Mouse (Mus musculus) forebrain, embryonic 12.5 days (tissue): ENCODE measurements around the gene Gnb1. TPM values are rescaled to one million over a fixed set of nuclear protein-coding genes. Genes with fewer than 3 reads are reported as not detected.

Experiments used
- ATAC-seq: fragments of 200-750 bp; cut with Nextera tagmentation; 2 replicates; pipeline ENCODE4 v1.8.0; 2017; ENCODE audit warnings: moderate TSS enrichment; ENCODE audit not compliant: low FRiP score
- H3K27ac ChIP-seq: fragments of 300-500 bp; sonication (generic); 2 replicates; pipeline ENCODE4 v1.5.1; 2016; ENCODE audit warnings: mild to moderate bottlenecking
- H3K27me3 ChIP-seq: fragments of 300-500 bp; sonication (generic); 2 replicates; pipeline ENCODE4 v1.6.1; 2016; ENCODE audit warnings: mild to moderate bottlenecking
- H3K36me3 ChIP-seq: fragments of 300-500 bp; sonication (generic); replicated peaks from 2 replicates; pipeline ENCODE4 v1.6.1; 2016; ENCODE audit warnings: mild to moderate bottlenecking
- H3K4me1 ChIP-seq: fragments of 300-500 bp; sonication (generic); 2 replicates; pipeline ENCODE4 v1.6.1; 2016
- H3K4me2 ChIP-seq: fragments of 300-500 bp; sonication (generic); 2 replicates; pipeline ENCODE4 v1.6.1; 2016; ENCODE audit warnings: mild to moderate bottlenecking, moderate library complexity
- H3K4me3 ChIP-seq: fragments of 300-500 bp; sonication (generic); replicated peaks from 2 replicates; pipeline ENCODE4 v1.5.1; 2016; ENCODE audit warnings: mild to moderate bottlenecking
- H3K9ac ChIP-seq: fragments of 300-500 bp; sonication (generic); 2 replicates; pipeline ENCODE4 v1.6.1; 2016; ENCODE audit warnings: mild to moderate bottlenecking
- H3K9me3 ChIP-seq: fragments of 300-500 bp; sonication (generic); 2 replicates; pipeline ENCODE4 v1.6.1; 2016
- WGBS: fragments of 180-500 bp; shearing (Covaris S2); methylation state at CpG from one replicate; pipeline ENCODE4 v1.1.7; 2016; 5-methylcytosine and 5-hydroxymethylcytosine counted together
- polyA plus RNA-seq: library from polyadenylated mRNA; unstranded; fragments of >200 nt; fragmentation: Nextera tagmentation; extraction: Ambion mirVana; gene quantifications from 2 replicates; pipeline ENCODE4 v1.2.1, GENCODE M21; 2016

Gene Gnb1
- 667 and 781 TPM in 2 replicates for polyA plus RNA-seq

DNA sequence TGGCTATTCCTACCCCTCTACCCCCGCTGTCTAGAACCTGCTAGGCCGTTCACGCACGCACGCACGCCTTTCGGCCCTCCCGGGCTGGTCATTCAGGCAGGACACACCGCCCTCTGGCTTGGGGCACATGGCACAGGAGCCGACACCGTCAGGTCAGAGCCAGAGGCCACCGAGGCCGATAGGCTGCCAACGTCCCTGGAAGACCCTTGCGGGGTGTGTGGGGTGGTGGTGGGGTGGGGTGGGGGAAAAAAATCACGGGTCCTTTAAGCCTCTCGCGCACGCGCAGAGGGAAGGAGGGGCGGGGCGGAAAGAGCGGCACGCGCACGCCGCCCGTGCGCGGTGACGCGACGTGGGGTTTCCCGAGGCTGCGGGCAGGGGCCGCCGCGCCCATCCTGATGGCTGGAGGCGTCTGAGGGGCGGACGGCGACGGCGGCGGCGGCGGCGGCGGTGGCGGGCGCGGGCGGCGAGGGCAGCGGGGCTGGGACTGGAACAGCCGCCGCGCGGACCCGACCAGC lies at the start of gene Gnb1:
TSS of gene Gnb1 (plus strand) at position 372 of the 515 bp plus-strand sequence.
- Histone ChIP-seq H3K9me3 (no peaks in the 10 kb centered on the region), H3K4me2 (peak within 1 kb of the TSS; percentile 77), H3K27me3 (no peaks in the 10 kb centered on the region), H3K36me3 (no peaks in the 10 kb centered on the region), H3K4me3 (peak within 1 kb of the TSS; percentile 69), H3K27ac (peak within 1 kb of the TSS; percentile 92), H3K9ac (peak within 1 kb of the TSS; percentile 98), H3K4me1 (peaks cover 52% of the 10 kb centered on the region)
- peak; percentile 89 for ATAC-seq
- WGBS: under 1% methylated on average over 35 of the region's 60 CpGs

DNA sequence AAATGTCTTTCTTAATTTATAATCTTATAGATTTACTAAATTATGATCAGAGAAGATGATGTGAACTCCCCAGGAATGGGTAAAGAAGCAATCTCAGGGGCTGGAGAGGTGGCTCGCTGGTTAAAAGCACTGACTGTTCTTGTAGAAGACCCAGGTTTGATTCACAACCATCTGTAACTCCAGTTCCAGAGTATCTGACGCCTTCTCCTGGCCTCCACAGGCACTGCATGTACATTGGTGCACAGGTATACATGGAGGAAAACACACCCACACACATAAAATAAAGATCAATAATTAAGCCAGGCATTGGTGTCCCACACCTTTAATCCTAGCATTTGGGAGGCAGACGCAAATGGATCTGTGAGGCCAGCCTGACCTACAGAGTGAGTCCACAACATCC lies 48.4 kb upstream of the Gnb1 start:
- H3K36me3 ChIP-seq: no peaks in the 10 kb centered on the region
- H3K9ac ChIP-seq: no peak overlapping the region
- no peak overlapping the region for H3K4me3 ChIP-seq
- whole genome bisulfite sequencing: 75% methylated on average over 3 of the region's 3 CpGs
- H3K27ac ChIP-seq: no peak overlapping the region
- ATAC-seq: no peak
- no peaks in the 10 kb centered on the region for H3K9me3 ChIP-seq
- no peak overlapping the region for H3K4me2 ChIP-seq
- no peaks in the 10 kb centered on the region for H3K27me3 ChIP-seq
- no peaks in the 10 kb centered on the region for H3K4me1 ChIP-seq

DNA sequence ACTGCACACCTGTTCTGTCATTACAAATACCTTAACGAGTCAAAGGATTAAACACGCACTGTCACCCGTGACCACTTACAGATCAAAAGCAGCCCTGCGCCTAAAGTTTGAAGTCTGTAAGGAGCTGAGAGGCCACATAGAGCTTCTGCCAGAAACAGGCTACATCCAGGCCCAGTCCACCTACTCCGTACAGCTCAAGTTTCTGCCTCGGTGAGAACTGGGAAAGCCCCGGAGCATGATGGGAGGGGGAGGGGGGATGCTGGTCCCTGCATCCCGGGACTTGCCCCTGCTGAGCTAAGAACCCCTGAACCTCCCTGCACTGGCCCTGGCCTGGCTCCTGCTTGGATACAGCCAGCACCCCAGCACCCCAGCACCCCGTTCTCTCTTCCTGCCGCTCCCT lies 39.6 kb upstream of the Gnb1 start:
- no peak overlapping the region for H3K9ac ChIP-seq
- H3K27me3 ChIP-seq: no peaks in the 10 kb centered on the region
- H3K4me2 ChIP-seq: no peak overlapping the region
- no peak overlapping the region for H3K27ac ChIP-seq
- WGBS: 30% methylated on average over 10 of the region's 10 CpGs
- no peak for ATAC-seq
- H3K4me3 ChIP-seq: no peak overlapping the region
- H3K4me1 ChIP-seq: peaks cover 2% of the 10 kb centered on the region; the same call in 1 of the 2 replicates
- no peaks in the 10 kb centered on the region for H3K9me3 ChIP-seq
- no peaks in the 10 kb centered on the region for H3K36me3 ChIP-seq

DNA sequence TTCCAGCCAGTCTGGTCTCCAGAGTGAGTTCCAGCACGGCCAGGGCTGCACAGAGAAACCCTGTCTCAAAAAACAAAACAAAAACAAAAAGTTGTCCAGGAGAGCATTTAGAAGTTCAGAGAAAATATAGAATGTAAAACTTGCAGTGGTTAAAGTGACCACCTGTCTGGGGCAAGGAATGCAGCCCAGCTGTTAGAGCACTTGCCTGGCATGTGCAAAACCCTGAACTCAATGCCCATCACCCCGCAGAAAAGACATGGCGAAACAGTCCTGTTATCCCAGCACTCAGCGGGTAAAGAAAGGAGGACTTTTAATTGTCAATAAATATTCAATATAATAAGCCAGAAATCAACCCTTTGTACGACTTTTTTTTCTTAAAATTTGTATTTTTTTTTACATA lies 32.6 kb upstream of the Gnb1 start:
- Histone ChIP-seq H3K27me3 (0 out of 2 replicates have a peak, but pooled peaks cover 3% of the 10 kb centered on the region), H3K36me3 (no peaks in the 10 kb centered on the region), H3K4me3 (no peak overlapping the region), H3K27ac (no peak overlapping the region), H3K4me2 (no peak overlapping the region), H3K4me1 (no peaks in the 10 kb centered on the region), H3K9ac (no peak overlapping the region), H3K9me3 (no peaks in the 10 kb centered on the region)
- 81% methylated on average over 5 of the region's 5 CpGs for WGBS
- no peak for ATAC-seq

DNA sequence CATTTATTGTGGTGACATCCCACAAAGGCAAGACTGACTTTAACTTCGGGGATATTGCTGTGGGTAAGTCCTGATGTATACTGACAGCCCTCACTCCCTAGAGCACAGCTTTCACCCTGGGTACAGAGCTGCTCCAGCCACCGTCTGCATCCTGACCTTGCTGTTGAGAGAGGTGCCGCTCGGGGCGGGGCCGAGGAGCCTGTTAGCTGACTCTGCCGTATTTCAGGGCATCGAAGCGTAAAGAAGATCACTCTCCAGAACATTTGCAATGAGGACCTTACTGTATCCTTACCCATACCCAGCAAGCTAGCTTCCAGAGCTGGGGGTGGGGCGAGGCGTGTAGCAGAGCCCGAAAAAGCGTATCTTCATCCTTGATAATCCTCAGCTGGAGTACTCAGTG lies 28.1 kb upstream of the Gnb1 start:
- Histone ChIP-seq H3K4me3 (no peak overlapping the region), H3K9ac (no peak overlapping the region), H3K9me3 (no peaks in the 10 kb centered on the region), H3K36me3 (no peaks in the 10 kb centered on the region), H3K27me3 (0 out of 2 replicates have a peak, but pooled peaks cover 3% of the 10 kb centered on the region), H3K4me2 (no peak overlapping the region), H3K4me1 (no peaks in the 10 kb centered on the region), H3K27ac (no peak overlapping the region)
- 84% methylated on average over 13 of the region's 13 CpGs for WGBS
- ATAC-seq: no peak

DNA sequence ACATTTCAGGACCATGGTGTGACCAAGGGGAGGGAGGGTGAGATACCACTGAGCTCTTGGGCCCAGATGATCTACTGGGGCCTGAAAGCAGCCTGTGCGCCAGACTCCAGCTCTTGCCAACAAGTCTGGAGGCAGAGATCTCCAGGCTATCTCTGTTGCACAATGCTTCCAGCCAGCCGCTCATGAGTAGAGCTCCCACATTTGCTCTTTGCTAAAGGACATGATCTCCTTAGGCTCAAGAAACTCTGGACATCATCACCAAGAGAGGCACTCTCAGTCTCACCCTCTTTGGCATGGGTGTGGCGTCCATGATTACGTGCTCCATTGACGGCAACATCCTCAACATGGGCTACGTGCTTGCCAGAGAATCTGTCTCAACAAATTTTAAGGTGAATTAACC lies 27.6 kb upstream of the Gnb1 start:
- H3K9me3 ChIP-seq: no peaks in the 10 kb centered on the region

DNA sequence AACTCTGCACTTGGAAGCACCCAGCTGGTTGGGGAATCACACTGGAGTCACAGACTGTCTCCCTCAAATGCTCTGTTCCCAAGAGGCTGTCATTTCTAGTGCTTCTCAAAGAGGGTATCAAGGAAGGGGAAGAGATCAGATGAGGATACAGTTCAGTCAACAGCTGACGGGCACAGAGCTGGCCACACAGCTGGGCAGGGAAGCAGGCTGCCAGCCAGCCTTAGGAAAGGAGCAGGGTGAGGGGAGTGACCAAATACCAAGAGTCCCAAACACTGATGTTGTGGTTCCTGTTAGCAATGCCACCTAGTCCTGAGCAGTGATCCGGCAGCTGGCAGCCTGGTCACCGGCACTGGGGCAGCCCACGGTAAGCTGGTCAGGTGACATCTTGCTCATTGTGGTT lies 27.1 kb upstream of the Gnb1 start:
- WGBS: 93% methylated on average over 4 of the region's 4 CpGs
- H3K4me2 ChIP-seq: no peak overlapping the region
- no peaks in the 10 kb centered on the region for H3K36me3 ChIP-seq
- no peaks in the 10 kb centered on the region for H3K9me3 ChIP-seq
- H3K27me3 ChIP-seq: peaks cover 8% of the 10 kb centered on the region; the same call in 1 of the 2 replicates
- no peak overlapping the region for H3K9ac ChIP-seq
- peaks cover 3% of the 10 kb centered on the region for H3K4me1 ChIP-seq
- H3K27ac ChIP-seq: no peak overlapping the region
- no peak overlapping the region for H3K4me3 ChIP-seq
- ATAC-seq: no peak

More for the DNA sequence above, 27.6 kb upstream of the Gnb1 start:
- Histone ChIP-seq H3K27me3 (peaks cover 3% of the 10 kb centered on the region; the same call in 1 of the 2 replicates), H3K27ac (no peak overlapping the region), H3K4me3 (no peak overlapping the region), H3K36me3 (no peaks in the 10 kb centered on the region), H3K4me2 (no peak overlapping the region), H3K9ac (no peak overlapping the region), H3K4me1 (no peaks in the 10 kb centered on the region)
- no peak for ATAC-seq
- 86% methylated on average over 6 of the region's 6 CpGs for WGBS

DNA sequence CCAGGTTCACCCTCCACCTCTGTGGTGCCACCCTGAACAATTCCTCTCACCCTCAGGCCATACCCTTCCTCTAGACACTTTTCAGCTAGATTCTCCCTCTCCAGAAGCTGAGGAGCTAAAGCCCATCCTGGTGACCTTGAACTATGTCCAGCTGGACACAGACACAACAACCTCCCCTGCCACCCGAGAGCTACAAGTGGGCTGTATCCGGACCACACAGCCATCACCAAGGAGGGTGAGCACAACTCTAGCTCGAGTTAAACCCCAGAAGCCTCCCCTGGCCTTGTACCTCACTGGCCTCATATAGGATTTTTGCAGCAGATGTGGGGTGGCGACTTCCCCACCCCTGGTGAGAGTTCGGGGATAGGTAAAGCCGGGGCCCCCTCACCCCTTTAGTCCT lies 25.6 kb upstream of the Gnb1 start:
- H3K9ac ChIP-seq: no peak overlapping the region
- WGBS: 82% methylated on average over 6 of the region's 6 CpGs
- no peak overlapping the region for H3K27ac ChIP-seq
- H3K9me3 ChIP-seq: no peaks in the 10 kb centered on the region
- H3K36me3 ChIP-seq: no peaks in the 10 kb centered on the region
- H3K4me2 ChIP-seq: no peak overlapping the region
- H3K27me3 ChIP-seq: peaks cover 14% of the 10 kb centered on the region; the same call in 1 of the 2 replicates
- H3K4me1 ChIP-seq: peaks cover 7% of the 10 kb centered on the region
- no peak for ATAC-seq
- no peak overlapping the region for H3K4me3 ChIP-seq

DNA sequence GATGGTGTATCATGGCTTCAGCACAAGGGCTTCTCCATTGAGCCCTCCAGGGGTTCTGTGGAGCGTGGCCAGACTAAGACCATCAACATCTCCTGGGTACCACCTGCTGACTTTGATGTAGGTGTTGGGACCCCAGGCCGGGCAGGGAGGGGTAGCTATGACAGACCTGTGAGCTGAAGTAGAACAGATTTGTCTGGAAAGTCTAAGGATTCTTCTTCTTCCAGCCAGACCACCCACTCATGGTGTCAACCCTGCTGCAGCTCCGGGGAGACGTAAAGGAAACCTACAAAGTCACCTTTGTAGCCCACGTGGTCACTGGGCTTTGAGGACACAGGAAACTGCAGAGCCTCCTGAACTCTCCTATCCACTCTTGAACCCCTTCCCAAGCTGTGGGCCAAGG lies 25.1 kb upstream of the Gnb1 start:
- no peaks in the 10 kb centered on the region for H3K36me3 ChIP-seq
- ATAC-seq: no peak
- no peak overlapping the region for H3K4me2 ChIP-seq
- H3K27me3 ChIP-seq: peaks cover 13% of the 10 kb centered on the region; the same call in 1 of the 2 replicates
- 88% methylated on average over 5 of the region's 5 CpGs for WGBS
- no peak overlapping the region for H3K4me3 ChIP-seq
- no peak overlapping the region for H3K9ac ChIP-seq
- H3K27ac ChIP-seq: no peak overlapping the region
- H3K4me1 ChIP-seq: peaks cover 7% of the 10 kb centered on the region
- no peaks in the 10 kb centered on the region for H3K9me3 ChIP-seq

DNA sequence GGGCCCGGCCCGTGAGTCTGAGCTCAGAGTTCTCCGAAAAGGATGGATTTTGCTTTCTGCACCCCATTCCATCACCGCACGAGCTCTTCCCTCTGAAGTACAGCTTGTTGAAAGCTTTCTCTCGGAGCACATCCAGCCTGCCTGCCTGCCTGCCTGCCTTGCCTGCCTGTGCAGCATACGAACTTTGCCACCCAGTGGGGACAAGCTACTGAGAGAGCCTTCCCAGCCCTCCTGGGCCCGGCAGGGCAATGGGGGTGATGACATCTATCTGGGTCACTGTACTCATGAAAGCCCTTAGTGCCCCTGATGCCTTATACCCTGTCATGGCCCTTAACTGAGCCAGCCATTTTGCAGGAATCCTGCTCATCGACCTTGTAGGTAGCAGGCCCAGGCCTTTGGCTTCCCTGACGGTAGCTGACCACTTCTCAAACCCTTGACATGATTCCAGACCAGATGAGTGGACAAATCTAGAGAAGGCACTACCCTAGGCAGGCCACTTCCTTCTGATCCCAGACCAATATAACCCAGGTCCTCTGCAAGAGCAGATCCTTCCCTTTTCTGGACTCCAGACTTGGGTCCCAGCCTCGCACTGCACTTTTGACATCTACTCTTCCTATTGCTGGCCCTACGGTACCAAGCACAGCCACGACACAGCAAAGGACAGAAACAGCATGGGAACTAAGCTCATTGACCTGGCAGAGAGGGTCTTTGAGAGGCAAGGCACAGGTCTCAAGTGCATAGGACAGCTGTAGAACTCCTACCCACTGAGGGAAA lies 23.7 kb upstream of the Gnb1 start:
- 79% methylated on average over 13 of the region's 13 CpGs for WGBS
- no peak overlapping the region for H3K27ac ChIP-seq
- peaks cover 16% of the 10 kb centered on the region; the same call in 1 of the 2 replicates for H3K27me3 ChIP-seq
- H3K36me3 ChIP-seq: no peaks in the 10 kb centered on the region
- no peak overlapping the region for H3K9ac ChIP-seq
- no peak overlapping the region for H3K4me2 ChIP-seq
- no peaks in the 10 kb centered on the region for H3K9me3 ChIP-seq
- ATAC-seq: no peak
- H3K4me3 ChIP-seq: no peak overlapping the region
- peaks cover 7% of the 10 kb centered on the region for H3K4me1 ChIP-seq

DNA sequence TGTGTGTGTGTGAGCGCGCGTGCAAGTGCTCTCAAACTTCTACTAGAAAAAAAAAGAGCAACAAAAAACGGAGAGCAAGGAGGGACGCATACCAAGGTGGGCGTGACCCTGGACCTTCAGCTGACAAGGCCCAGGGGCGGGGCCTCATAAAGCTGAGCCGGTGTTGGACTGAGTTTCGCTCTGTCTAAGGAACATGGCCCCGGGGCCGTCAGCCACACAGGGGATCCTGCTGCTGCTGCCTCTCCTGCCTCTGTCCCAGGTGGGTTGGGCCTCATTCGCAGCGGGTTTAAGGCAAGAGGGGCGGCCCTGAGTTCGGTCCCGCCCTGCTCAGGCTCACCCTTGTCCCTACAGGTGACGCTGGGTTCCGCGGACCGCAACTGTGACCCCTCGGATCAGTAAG lies 22.2 kb upstream of the Gnb1 start, which contains the start of gene Tmem52:
TSS of gene Tmem52 (plus strand) at position 163 of the 400 bp plus-strand sequence.
- Histone ChIP-seq H3K27ac (no peak within 1 kb of the TSS), H3K4me1 (peaks cover 7% of the 10 kb centered on the region), H3K27me3 (peaks cover 16% of the 10 kb centered on the region; the same call in 1 of the 2 replicates), H3K36me3 (no peaks in the 10 kb centered on the region), H3K4me3 (peak within 1 kb of the TSS; percentile 14; the same call in 1 of the 2 replicates), H3K4me2 (peak within 1 kb of the TSS; percentile 45), H3K9me3 (no peaks in the 10 kb centered on the region), H3K9ac (no peak within 1 kb of the TSS; the same call in 1 of the 2 replicates)
- 8% methylated on average over 20 of the region's 21 CpGs for WGBS
- no peak for ATAC-seq

DNA sequence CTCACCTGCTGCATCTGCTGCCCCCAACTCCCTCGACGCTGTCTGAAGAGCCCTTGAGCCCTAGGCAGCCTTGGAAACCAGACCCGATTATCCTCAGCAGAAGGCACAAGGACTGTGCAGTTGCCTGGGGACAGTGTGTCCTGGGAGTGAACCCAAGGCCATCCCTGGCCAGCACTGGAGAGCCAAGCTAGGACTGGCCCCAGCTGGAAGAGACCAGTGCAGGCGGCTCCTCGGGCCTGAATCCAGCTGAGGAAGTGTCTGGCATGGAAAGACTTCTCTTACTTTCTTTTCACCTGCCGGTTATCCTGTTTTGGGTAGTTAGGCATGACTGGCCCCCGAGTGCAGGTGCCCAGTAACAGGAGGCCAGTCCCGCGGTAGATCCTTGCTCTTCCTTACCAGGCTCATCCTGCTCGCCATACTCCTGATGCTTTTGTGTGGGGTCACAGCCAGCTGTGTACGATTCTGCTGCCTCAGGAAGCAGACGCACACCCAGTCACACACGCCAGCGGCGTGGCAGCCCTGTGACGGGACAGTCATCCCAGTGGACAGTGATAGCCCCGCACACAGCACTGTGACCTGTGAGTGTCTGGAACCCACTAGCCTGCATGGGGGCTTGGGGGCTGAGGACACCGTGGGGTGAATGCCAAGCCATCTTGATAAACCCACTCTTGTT lies 21.4 kb upstream of the Gnb1 start:
- ATAC-seq: no peak
- Histone ChIP-seq H3K9me3 (no peaks in the 10 kb centered on the region), H3K9ac (no peak overlapping the region; the same call in 1 of the 2 replicates), H3K27ac (no peak overlapping the region), H3K36me3 (no peaks in the 10 kb centered on the region), H3K4me1 (peaks cover 7% of the 10 kb centered on the region), H3K4me3 (no peak overlapping the region), H3K4me2 (peak overlapping the region; percentile 45), H3K27me3 (peaks cover 16% of the 10 kb centered on the region; the same call in 1 of the 2 replicates)
- 84% methylated on average over 18 of the region's 18 CpGs for WGBS
